Mouse (Mus musculus) mouse embryonic stem cell (cell line): Measurements from ENCODE around the gene Kif1bp.
"Not testable (repeated sequence)": the region's sequence is repeated elsewhere in the genome, so short reads cannot be mapped to it uniquely, and the experiment has no call there.

Experiments used
- in situ Hi-C, 2 experiments: fragments of 300-500 bp; cut with MboI; formaldehyde crosslinking; loops; 1 replicate in 1 of 2; 3 replicates in 1 of 2; pipeline ENCODE4 v1.14.3; 2019 to 2020; ENCODE audit warnings: low sequenced_read_pairs in 2 of 2, low pct_unique_long_range_greater_than_20kb in 1 of 2, mixed read lengths in 1 of 2; ENCODE audit not compliant: unreplicated experiment in 1 of 2

Kif1bp gene

GRCm38 (mm10) chr10:62578338-62579100, at the start of gene Kif1bp:
Kif1bp (minus strand) TSS chr10:62578457.
- in situ Hi-C loops: no loop called here

- in situ Hi-C loops: no loop called here
Observed at GRCm38 (mm10) chr10:62604161-62604560, 25.9 kb upstream of the Kif1bp start.

- in situ Hi-C loops: no loop called here
Observed at GRCm38 (mm10) chr10:62603233-62604030, 25.2 kb upstream of the Kif1bp start.

- in situ Hi-C loops: no loop called here
Observed at GRCm38 (mm10) chr10:62602177-62603040, 24.2 kb upstream of the Kif1bp start, which contains the start of gene Ddx21. Ddx21 (minus strand) TSS chr10:62602281.

GRCm38 (mm10) chr10:62601833-62602176, 23.5 kb upstream of the Kif1bp start:
- in situ Hi-C loops: no loop called here

GRCm38 (mm10) chr10:62601053-62601791, 23.0 kb upstream of the Kif1bp start:
- in situ Hi-C loops: no loop called here

- in situ Hi-C loops: no loop called here
Observed at GRCm38 (mm10) chr10:62600056-62600455, 21.8 kb upstream of the Kif1bp start.

- in situ Hi-C loops: not testable (repeated sequence)
Observed at GRCm38 (mm10) chr10:62599311-62599710, 21.1 kb upstream of the Kif1bp start.

- in situ Hi-C loops: no loop called here
Observed at GRCm38 (mm10) chr10:62592496-62592895, 14.2 kb upstream of the Kif1bp start.

GRCm38 (mm10) chr10:62590200-62590599, 11.9 kb upstream of the Kif1bp start:
- in situ Hi-C loops: no loop called here

GRCm38 (mm10) chr10:62588616-62589015, 10.4 kb upstream of the Kif1bp start:
- in situ Hi-C loops: loop anchor here in 1 of 2 experiments (10.0 kb wide), 1 partner anchor 186 kb away; no protein-coding TSS in a partner anchor

- in situ Hi-C loops: loop anchor here in 1 of 2 experiments (10.0 kb wide), 1 partner anchor 192 kb away; no protein-coding TSS in a partner anchor
Observed at GRCm38 (mm10) chr10:62583245-62583644, 5.0 kb upstream of the Kif1bp start.

GRCm38 (mm10) chr10:62582701-62583100, 4.4 kb upstream of the Kif1bp start:
- in situ Hi-C loops: loop anchor here in 1 of 2 experiments (10.0 kb wide), 1 partner anchor 192 kb away; no protein-coding TSS in a partner anchor

GRCm38 (mm10) chr10:62582263-62582662, 4.0 kb upstream of the Kif1bp start:
- in situ Hi-C loops: loop anchor here in 1 of 2 experiments (10.0 kb wide), 1 partner anchor 193 kb away; no protein-coding TSS in a partner anchor

- in situ Hi-C loops: not testable (repeated sequence)
Observed at GRCm38 (mm10) chr10:62579129-62579528, 872 bp upstream of the Kif1bp start.

GRCm38 (mm10) chr10:62577673-62578337, 452 bp downstream of the Kif1bp start:
- in situ Hi-C loops: no loop called here

- in situ Hi-C loops: no loop called here
Observed at GRCm38 (mm10) chr10:62575001-62575400, 3.3 kb downstream of the Kif1bp start.
